Mouse (Mus musculus): ENCODE measurements around the gene 1700037C18Rik. TPM values are rescaled to one million over a fixed set of nuclear protein-coding genes. Genes with fewer than 3 reads are reported as not detected.

The 1700037C18Rik gene
- total and polyA plus RNA-seq, 3 experiments: 3.5 to 7.2 TPM; not detected in 1

- Histone ChIP-seq H3K27ac (ENCODE audit: control insufficient read depth, low read depth, low read length) (peak overlapping the region; percentile 39), H3K9ac (ENCODE audit: control insufficient read depth, low read depth, low read length, poor library complexity, severe bottlenecking) (peak overlapping the region; percentile 95), H3K79me2 (ENCODE audit: control insufficient read depth, insufficient read depth, low read length, poor library complexity) (peaks cover 34% of the 10 kb centered on the region), H3K27me3 (ENCODE audit: control insufficient read depth in 1 of 2, insufficient read depth in 2 of 2, low read length in 2 of 2) (no peaks in the 10 kb centered on the region), H3K4me3 (ENCODE audit: control insufficient read depth in 1 of 2, insufficient read depth in 1 of 2, low read depth in 2 of 2, low read length in 2 of 2) (peak overlapping the region; percentile 76 to 91), H3K36me3 (ENCODE audit: control insufficient read depth in 1 of 2, insufficient read depth in 2 of 2, low read length in 2 of 2) (peaks cover 0 to 10% of the 10 kb centered on the region in 2 experiments; a peak in 3 of 4 replicates), H3K9me3 (replicated peaks; ENCODE audit: insufficient read depth, low read length) (no peaks in the 10 kb centered on the region), H3K4me1 (ENCODE audit: control insufficient read depth in 1 of 2, insufficient read depth in 2 of 2, low read length in 2 of 2) (peaks cover 4 to 5% of the 10 kb centered on the region in 2 experiments; a peak in 3 of 4 replicates)
- peak; percentile 72 for DNase-seq (ENCODE audit: low read depth, low spot score)
- TF ChIP-seq ETS1 (IDR thresholded peaks at IDR 0.05; ENCODE audit: low read depth, low read length) (no peak), MYC (IDR thresholded peaks at IDR 0.05; ENCODE audit: low read depth, low read length) (peak; percentile 53; the same call in 1 of the 2 replicates), SIN3A (IDR thresholded peaks at IDR 0.05; ENCODE audit: low read length) (peak; percentile 68), BHLHE40 (IDR thresholded peaks at IDR 0.05; ENCODE audit: borderline replicate concordance, low read depth, low read length) (no peak), NELFE (IDR thresholded peaks at IDR 0.05; ENCODE audit: low read depth, low read length) (0 out of 2 replicates have a peak, but pooled peaks have one; percentile 23), MXI1 (IDR thresholded peaks at IDR 0.05; ENCODE audit: low read depth, low read length) (peak; percentile 40; the same call in 1 of the 2 replicates), MAX (IDR thresholded peaks at IDR 0.05; ENCODE audit: low read length) (peak; percentile 69), USF1 (IDR thresholded peaks at IDR 0.05; ENCODE audit: low read depth, low read length) (no peak)
Measured at GRCm38 (mm10) chr16:3885065-3885670, 23.3 kb downstream of the 1700037C18Rik start.

- H3K4me1 ChIP-seq (ENCODE audit: control insufficient read depth in 1 of 2, insufficient read depth in 2 of 2, low read length in 2 of 2): peaks cover 4 to 5% of the 10 kb centered on the region in 2 experiments; a peak in 3 of 4 replicates
- peaks cover 34% of the 10 kb centered on the region for H3K79me2 ChIP-seq (ENCODE audit: control insufficient read depth, insufficient read depth, low read length, poor library complexity)
- H3K27me3 ChIP-seq (ENCODE audit: control insufficient read depth in 1 of 2, insufficient read depth in 2 of 2, low read length in 2 of 2): no peaks in the 10 kb centered on the region
- H3K9me3 ChIP-seq (replicated peaks; ENCODE audit: insufficient read depth, low read length): no peaks in the 10 kb centered on the region
- peaks cover 0 to 10% of the 10 kb centered on the region in 2 experiments; a peak in 3 of 4 replicates for H3K36me3 ChIP-seq (ENCODE audit: control insufficient read depth in 1 of 2, insufficient read depth in 2 of 2, low read length in 2 of 2)
- peak within 1 kb of the TSS; percentile 96 for H3K9ac ChIP-seq (ENCODE audit: control insufficient read depth, low read depth, low read length, poor library complexity, severe bottlenecking)
- H3K4me3 ChIP-seq (ENCODE audit: control insufficient read depth in 1 of 2, insufficient read depth in 1 of 2, low read depth in 2 of 2, low read length in 2 of 2): peak within 1 kb of the TSS; percentile 76 to 95
- peak within 1 kb of the TSS; percentile 72 for H3K27ac ChIP-seq (ENCODE audit: control insufficient read depth, low read depth, low read length)
- DNase-seq (ENCODE audit: low read depth, low spot score): peak; percentile 96
- TF ChIP-seq MAFK (IDR thresholded peaks at IDR 0.05; ENCODE audit: borderline replicate concordance, low read depth, low read length): no peak
- TF ChIP-seq ZC3H11A (IDR thresholded peaks at IDR 0.05; ENCODE audit: low read depth, low read length): 0 out of 2 replicates have a peak, but pooled peaks have one; percentile 2
- TF ChIP-seq UBTF (IDR thresholded peaks at IDR 0.05; ENCODE audit: borderline replicate concordance, insufficient read depth, low read depth, low read length): 0 out of 2 replicates have a peak, but pooled peaks have one; percentile 35
- TF ChIP-seq TAL1 (IDR thresholded peaks at IDR 0.05; ENCODE audit: low read length): no peak
- peak; percentile 49 for TF ChIP-seq RCOR1 (IDR thresholded peaks at IDR 0.05; ENCODE audit: low read depth, low read length)
- TF ChIP-seq USF2 (IDR thresholded peaks at IDR 0.05; ENCODE audit: borderline replicate concordance in 1 of 2, insufficient read depth in 1 of 2, low read depth in 1 of 2, low read length in 2 of 2): no peak
- peak; percentile 58; the same call in 1 of the 2 replicates for TF ChIP-seq TBP (IDR thresholded peaks at IDR 0.05; ENCODE audit: low read depth, low read length)
- no peak for TF ChIP-seq ZKSCAN1 (IDR thresholded peaks at IDR 0.05; ENCODE audit: low read depth, low read length)
- TF ChIP-seq USF1 (IDR thresholded peaks at IDR 0.05; ENCODE audit: low read depth, low read length): peak; percentile 80
- no peak for TF ChIP-seq JUND (IDR thresholded peaks at IDR 0.05; ENCODE audit: low read depth, low read length)
- peak; percentile 52 to 72; a peak in 3 of 4 replicates for TF ChIP-seq POLR2A (IDR thresholded peaks at IDR 0.05; ENCODE audit: control insufficient read depth in 1 of 2, insufficient read depth in 1 of 2, low read depth in 1 of 2, low read length in 2 of 2, poor library complexity in 1 of 2)
- TF ChIP-seq MEF2A (IDR thresholded peaks at IDR 0.05; ENCODE audit: extremely low read depth, insufficient replicate concordance, low read depth, low read length, poor library complexity, severe bottlenecking): no peak
- 0 out of 2 replicates have a peak, but pooled peaks have one; percentile 48 for TF ChIP-seq POLR2AphosphoS2 (IDR thresholded peaks at IDR 0.05; ENCODE audit: low read length)
- peak; percentile 91 for TF ChIP-seq SIN3A (IDR thresholded peaks at IDR 0.05; ENCODE audit: low read length)
- peak; percentile 72 for TF ChIP-seq MXI1 (IDR thresholded peaks at IDR 0.05; ENCODE audit: low read depth, low read length)
- no peak for TF ChIP-seq BHLHE40 (IDR thresholded peaks at IDR 0.05; ENCODE audit: borderline replicate concordance, low read depth, low read length)
- TF ChIP-seq ZNF384 (IDR thresholded peaks at IDR 0.05; ENCODE audit: low read depth, low read length): no peak
- TF ChIP-seq MAZ (IDR thresholded peaks at IDR 0.05; ENCODE audit: low read depth, low read length): peak; percentile 58; the same call in 1 of the 2 replicates
- TF ChIP-seq CHD1 (IDR thresholded peaks at IDR 0.05; ENCODE audit: low read depth, low read length): no peak
- TF ChIP-seq E2F4 (IDR thresholded peaks at IDR 0.05; ENCODE audit: borderline replicate concordance, low read depth, low read length): no peak
- peak; percentile 68; the same call in 1 of the 2 replicates for TF ChIP-seq MYC (IDR thresholded peaks at IDR 0.05; ENCODE audit: low read depth, low read length)
- peak; percentile 71 for TF ChIP-seq ZMIZ1 (IDR thresholded peaks at IDR 0.05; ENCODE audit: low read depth, low read length)
- peak; percentile 83 for TF ChIP-seq ETS1 (IDR thresholded peaks at IDR 0.05; ENCODE audit: low read depth, low read length)
- TF ChIP-seq ELF1 (IDR thresholded peaks at IDR 0.05; ENCODE audit: low read depth, low read length): peak; percentile 98
Measured at GRCm38 (mm10) chr16:3884201-3885064, 24.1 kb downstream of the 1700037C18Rik start, which contains the start of the genes Zfp597 and Gm20695. Zfp597 (minus strand) TSS chr16:3884561. Gm20695 (plus strand) TSS chr16:3884648.

Measured in MEL (cell line).